Mouse (Mus musculus) myocyte (in vitro differentiated cells): ENCODE results near the gene Olfr105-ps. TPM values are rescaled to one million over a fixed set of nuclear protein-coding genes. Genes with fewer than 3 reads are reported as not detected.

Experiments
- H3K27me3 ChIP-seq: one replicate; pipeline ENCODE4 v1.6.1; 2011; ENCODE audit not compliant: control insufficient read depth, insufficient read depth, insufficient read length
- H3K36me3 ChIP-seq: one replicate; pipeline ENCODE4 v1.6.1; 2011; ENCODE audit not compliant: control insufficient read depth, insufficient read depth
- H3K4me2 ChIP-seq: one replicate; pipeline ENCODE4 v1.6.1; 2011; ENCODE audit warnings: low read depth, control low read depth
- H3K4me3 ChIP-seq: one replicate; pipeline ENCODE4 v1.5.1; 2011; ENCODE audit warnings: mild to moderate bottlenecking, control low read depth, moderate library complexity
- H3K79me2 ChIP-seq: one replicate; pipeline ENCODE4 v1.6.1; 2011; ENCODE audit not compliant: control insufficient read depth, insufficient read depth
- H3ac ChIP-seq: one replicate; pipeline ENCODE4 v1.6.1; 2011; ENCODE audit not compliant: control insufficient read depth, insufficient read length
- CEBPB ChIP-seq: IDR thresholded peaks from 2 replicates; pipeline ENCODE4 v1.6.1; 2011; ENCODE audit warnings: mild to moderate bottlenecking, moderate library complexity; ENCODE audit not compliant: poor library complexity, insufficient read depth, severe bottlenecking
- E2F4 ChIP-seq: IDR thresholded peaks from one replicate; pipeline ENCODE4 v1.6.1; 2011; ENCODE audit warnings: mild to moderate bottlenecking, control low read depth, moderate library complexity; ENCODE audit not compliant: insufficient read depth
- MYOD1 ChIP-seq, 3 experiments: IDR thresholded peaks; one replicate each; pipeline ENCODE4 v1.6.1; 2011; ENCODE audit warnings: control low read depth in 2 of 3, low read depth in 2 of 3, mild to moderate bottlenecking in 2 of 3, moderate library complexity in 1 of 3; ENCODE audit not compliant: insufficient read length in 2 of 3, control insufficient read depth in 1 of 3
- MYOG ChIP-seq, 3 experiments: IDR thresholded peaks; one replicate each; pipeline ENCODE4 v1.6.1; 2011; ENCODE audit warnings: control low read depth in 2 of 3, low read depth in 2 of 3, mild to moderate bottlenecking in 2 of 3; ENCODE audit not compliant: insufficient read length in 2 of 3, control insufficient read depth in 1 of 3, insufficient read depth in 1 of 3
- POLR2A ChIP-seq: IDR thresholded peaks from one replicate; pipeline ENCODE4 v1.6.1; 2011; ENCODE audit warnings: low read depth, mild to moderate bottlenecking, control low read depth, moderate library complexity; ENCODE audit not compliant: insufficient read length
- POLR2AphosphoS2 ChIP-seq: IDR thresholded peaks from one replicate; pipeline ENCODE4 v1.6.1; 2011; ENCODE audit warnings: low read depth, control low read depth; ENCODE audit not compliant: insufficient read length
- REST ChIP-seq: IDR thresholded peaks from one replicate; pipeline ENCODE4 v1.6.1; 2011; ENCODE audit warnings: mild to moderate bottlenecking, control low read depth, moderate library complexity; ENCODE audit not compliant: insufficient read depth, insufficient read length
- SRF ChIP-seq: IDR thresholded peaks from one replicate; pipeline ENCODE4 v1.6.1; 2011; ENCODE audit warnings: low read depth; ENCODE audit not compliant: control insufficient read depth, insufficient read length
- TCF12 ChIP-seq: IDR thresholded peaks from one replicate; pipeline ENCODE4 v1.6.1; 2011; ENCODE audit warnings: mild to moderate bottlenecking, control low read depth; ENCODE audit not compliant: poor library complexity, insufficient read depth, severe bottlenecking
- TCF3 ChIP-seq: IDR thresholded peaks from one replicate; pipeline ENCODE4 v1.6.1; 2011; ENCODE audit warnings: low read depth, control low read depth; ENCODE audit not compliant: insufficient read length
- USF1 ChIP-seq: IDR thresholded peaks from one replicate; pipeline ENCODE4 v1.6.1; 2011; ENCODE audit warnings: low read depth, mild to moderate bottlenecking, control low read depth, moderate library complexity
- polyA plus RNA-seq: library from polyadenylated mRNA; unstranded; fragments of >200 nt; fragmentation: generic; extraction: Trizol; gene quantifications from one replicate; pipeline ENCODE4 v1.2.1, GENCODE M21; 2012; ENCODE audit warnings: missing spikeins

Gene Olfr105-ps
- polyA plus RNA-seq: not detected

DNA sequence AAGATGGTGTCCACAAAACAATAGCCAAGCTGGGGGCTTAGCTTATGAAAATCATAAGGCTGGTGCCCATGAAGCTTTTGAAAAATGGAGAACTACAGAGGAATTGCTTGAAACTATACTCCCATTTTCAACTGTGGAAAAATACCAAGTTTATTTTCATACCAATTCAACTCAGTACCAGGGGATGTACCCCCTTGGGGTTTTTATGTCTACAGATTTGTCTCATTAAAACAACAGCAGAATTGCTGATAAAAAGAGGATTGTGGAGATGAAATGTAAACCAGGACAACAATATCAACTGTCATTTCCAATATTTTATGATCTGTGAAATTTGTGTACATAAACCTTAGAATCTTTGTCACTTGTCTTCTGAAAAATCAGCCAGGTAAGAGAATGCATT lies at the start of gene Olfr105-ps:
Gene Olfr105-ps, plus strand, starts transcription at position 301 of the 400 bp plus-strand sequence.
- no peaks in the 10 kb centered on the region for H3K79me2 ChIP-seq
- no peak within 1 kb of the TSS for H3ac ChIP-seq
- TF ChIP-seq REST: no peak
- H3K4me2 ChIP-seq: no peak within 1 kb of the TSS
- no peaks in the 10 kb centered on the region for H3K27me3 ChIP-seq
- no peaks in the 10 kb centered on the region for H3K36me3 ChIP-seq
- no peak within 1 kb of the TSS for H3K4me3 ChIP-seq

DNA sequence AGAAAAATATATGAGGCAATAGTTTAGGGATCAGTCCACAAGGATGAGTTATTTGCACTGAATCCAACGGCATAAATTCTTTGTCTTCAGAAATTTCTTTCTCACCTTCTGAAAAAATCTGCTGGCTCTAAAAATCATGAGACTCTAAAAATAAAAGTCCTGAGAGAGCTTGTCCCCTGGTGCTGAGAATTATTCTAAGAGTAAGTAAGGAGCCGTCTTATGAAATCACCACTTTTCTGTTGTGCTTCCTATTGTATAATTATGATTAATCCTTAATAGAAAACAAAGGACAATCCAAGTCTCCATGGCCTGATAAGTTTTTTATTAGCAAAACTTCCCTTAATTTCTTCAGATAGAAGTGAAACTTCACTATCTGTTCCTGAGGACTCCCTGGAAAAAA lies 39.2 kb upstream of the Olfr105-ps start, which contains the start of gene Olfr103:
Gene Olfr103, minus strand, starts transcription at position 101 of the 400 bp plus-strand sequence.
- Histone ChIP-seq H3ac (no peak within 1 kb of the TSS), H3K4me2 (no peak within 1 kb of the TSS), H3K36me3 (no peaks in the 10 kb centered on the region), H3K79me2 (no peaks in the 10 kb centered on the region), H3K4me3 (no peak within 1 kb of the TSS), H3K27me3 (no peaks in the 10 kb centered on the region)
- TF ChIP-seq CEBPB (no peak), SRF (no peak), USF1 (no peak), POLR2AphosphoS2 (no peak), TCF3 (no peak)

DNA sequence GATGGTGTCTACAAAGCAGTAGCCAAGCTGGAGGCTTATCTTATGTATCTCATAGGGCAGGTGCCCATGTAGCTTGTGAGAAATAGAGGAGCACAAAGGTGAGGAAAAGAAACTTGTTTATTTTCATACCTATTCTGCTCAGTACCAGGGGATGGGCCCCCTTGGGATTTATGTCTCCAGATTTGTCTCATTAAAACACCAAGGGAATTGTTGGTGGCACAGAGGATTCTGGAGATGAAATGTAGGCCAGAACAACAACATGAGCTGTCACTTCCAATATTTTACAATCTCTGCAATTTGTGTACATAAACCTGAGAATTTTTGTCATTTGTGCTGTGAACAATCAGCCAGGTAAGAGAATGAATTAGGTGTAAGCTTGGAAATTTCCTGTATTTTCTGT lies 19.6 kb upstream of the Olfr105-ps start, which contains the start of gene Olfr104-ps:
Gene Olfr104-ps, plus strand, starts transcription at position 301 of the 400 bp plus-strand sequence.
- no peak within 1 kb of the TSS for H3ac ChIP-seq
- TF ChIP-seq CEBPB: no peak
- TF ChIP-seq MYOG (IDR thresholded peaks at IDR 0.05; ENCODE audit: control insufficient read depth in 1 of 3, insufficient read depth in 1 of 3, insufficient read length in 2 of 3, low read depth in 2 of 3): no peak
- no peak for TF ChIP-seq TCF12
- no peak for TF ChIP-seq REST
- no peaks in the 10 kb centered on the region for H3K36me3 ChIP-seq
- no peak within 1 kb of the TSS for H3K4me3 ChIP-seq
- H3K27me3 ChIP-seq: no peaks in the 10 kb centered on the region
- no peak within 1 kb of the TSS for H3K4me2 ChIP-seq
- H3K79me2 ChIP-seq: no peaks in the 10 kb centered on the region

DNA sequence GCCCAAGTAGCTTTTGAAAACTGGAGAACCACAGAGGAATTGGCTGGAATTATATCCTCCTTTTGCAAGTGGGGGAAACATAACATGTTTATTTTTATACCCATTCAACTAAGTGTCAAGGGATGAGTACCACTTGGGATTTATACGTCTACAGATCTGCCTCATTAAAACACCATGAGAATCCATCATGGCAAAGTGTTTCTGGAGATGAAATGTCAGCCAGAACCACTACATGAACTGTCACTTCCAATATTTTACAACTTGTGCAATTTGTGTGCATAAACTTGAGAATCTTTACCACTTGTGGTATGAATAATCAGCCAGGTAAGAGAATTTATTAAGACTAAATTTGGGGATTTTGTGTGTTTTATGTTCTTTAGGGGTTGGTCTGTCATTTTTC lies 11.3 kb downstream of the Olfr105-ps start, which contains the start of gene Olfr106-ps:
Gene Olfr106-ps, plus strand, starts transcription at position 301 of the 400 bp plus-strand sequence.
- no peaks in the 10 kb centered on the region for H3K36me3 ChIP-seq
- no peak within 1 kb of the TSS for H3ac ChIP-seq
- H3K27me3 ChIP-seq: no peaks in the 10 kb centered on the region
- no peak for TF ChIP-seq REST
- no peak for TF ChIP-seq TCF3
- no peak for TF ChIP-seq USF1
- no peak for TF ChIP-seq MYOG (IDR thresholded peaks at IDR 0.05; ENCODE audit: control insufficient read depth in 1 of 3, insufficient read depth in 1 of 3, insufficient read length in 2 of 3, low read depth in 2 of 3)
- no peak for TF ChIP-seq E2F4
- no peak for TF ChIP-seq CEBPB
- H3K4me2 ChIP-seq: no peak within 1 kb of the TSS
- no peaks in the 10 kb centered on the region for H3K79me2 ChIP-seq
- H3K4me3 ChIP-seq: no peak within 1 kb of the TSS

DNA sequence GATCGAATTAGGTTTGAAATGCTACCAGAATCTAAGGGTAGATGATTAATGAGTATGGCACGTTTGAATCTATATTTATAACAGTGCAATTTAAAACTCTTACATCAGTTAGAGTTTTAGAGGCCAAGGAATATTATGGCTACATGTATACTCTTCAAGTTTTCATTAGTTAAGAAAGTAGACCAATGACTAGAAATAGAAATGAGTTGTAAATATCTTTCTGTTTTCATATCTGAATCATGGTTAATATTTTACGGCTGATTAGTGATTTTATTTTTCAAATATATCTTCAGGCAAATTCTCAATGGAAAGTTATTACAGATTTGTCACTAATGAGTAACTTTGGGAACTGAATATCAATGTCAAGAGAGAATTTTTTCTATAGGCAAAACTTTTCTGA lies 20.1 kb downstream of the Olfr105-ps start, which contains the start of gene Olfr107:
Gene Olfr107, plus strand, starts transcription at position 301 of the 400 bp plus-strand sequence.
- H3ac ChIP-seq: no peak within 1 kb of the TSS
- no peak within 1 kb of the TSS for H3K4me3 ChIP-seq
- no peak for TF ChIP-seq SRF
- no peak for TF ChIP-seq E2F4
- TF ChIP-seq POLR2A: no peak
- no peak for TF ChIP-seq TCF12
- TF ChIP-seq REST: no peak
- TF ChIP-seq USF1: no peak
- no peak for TF ChIP-seq POLR2AphosphoS2
- TF ChIP-seq TCF3: no peak
- H3K4me2 ChIP-seq: no peak within 1 kb of the TSS
- no peaks in the 10 kb centered on the region for H3K36me3 ChIP-seq
- no peaks in the 10 kb centered on the region for H3K27me3 ChIP-seq
- H3K79me2 ChIP-seq: no peaks in the 10 kb centered on the region

DNA sequence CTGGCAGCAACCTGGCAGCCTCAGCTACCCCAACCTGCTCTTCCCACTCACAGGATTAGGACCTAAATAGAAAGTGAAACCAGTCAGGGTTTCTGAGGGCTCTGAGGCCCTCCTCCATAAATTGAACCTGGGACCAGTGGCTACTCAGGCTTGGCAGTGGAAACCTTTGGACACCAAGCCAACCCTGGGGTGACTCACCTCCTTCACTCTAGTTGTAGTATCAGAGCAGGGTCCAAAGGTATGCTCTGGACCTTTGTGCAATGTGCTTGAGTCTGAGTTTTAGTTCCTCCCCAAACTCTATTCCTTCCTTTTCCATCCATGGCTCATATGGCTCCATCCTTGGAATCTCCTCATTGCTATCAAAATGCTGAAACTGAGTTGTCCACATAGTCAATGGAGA lies 34.5 kb downstream of the Olfr105-ps start:
- no peaks in the 10 kb centered on the region for H3K79me2 ChIP-seq
- no peaks in the 10 kb centered on the region for H3K27me3 ChIP-seq
- no peak overlapping the region for H3K4me3 ChIP-seq
- TF ChIP-seq REST: no peak
- no peak for TF ChIP-seq MYOG (IDR thresholded peaks at IDR 0.05; ENCODE audit: control insufficient read depth in 1 of 3, insufficient read depth in 1 of 3, insufficient read length in 2 of 3, low read depth in 2 of 3)
- no peak for TF ChIP-seq MYOD1 (IDR thresholded peaks at IDR 0.05; ENCODE audit: control insufficient read depth in 1 of 3, insufficient read length in 2 of 3, low read depth in 2 of 3)
- no peak for TF ChIP-seq CEBPB
- TF ChIP-seq SRF: no peak
- no peak for TF ChIP-seq TCF3
- TF ChIP-seq E2F4: no peak
- H3K36me3 ChIP-seq: no peaks in the 10 kb centered on the region
- no peak overlapping the region for H3ac ChIP-seq
- H3K4me2 ChIP-seq: no peak overlapping the region

Other genes with a start within 250 kb of the Olfr105-ps start
- gene Olfr93, start 217.5 kb upstream of the Olfr105-ps start, polyA plus RNA-seq: not detected
- not detected for gene Ubd, start 185.1 kb upstream of the Olfr105-ps start, polyA plus RNA-seq
- not detected for gene Olfr94, start 178.0 kb upstream of the Olfr105-ps start, polyA plus RNA-seq
- not detected for gene Olfr95, start 165.9 kb upstream of the Olfr105-ps start, polyA plus RNA-seq
- gene Olfr96, start 158.9 kb upstream of the Olfr105-ps start, polyA plus RNA-seq: not detected
- not detected for gene Olfr97, start 141.7 kb upstream of the Olfr105-ps start, polyA plus RNA-seq
- not detected for gene Olfr98, start 115.3 kb upstream of the Olfr105-ps start, polyA plus RNA-seq
- 4.3 TPM for gene H2-M3, start 108.8 kb upstream of the Olfr105-ps start, polyA plus RNA-seq
- gene Olfr99, start 95.6 kb upstream of the Olfr105-ps start, polyA plus RNA-seq: 0.02 TPM
- gene Olfr101, start 74.7 kb upstream of the Olfr105-ps start, polyA plus RNA-seq: not detected
- gene Olfr102, start 62.0 kb upstream of the Olfr105-ps start, polyA plus RNA-seq: not detected
- gene Olfr103, start 39.3 kb upstream of the Olfr105-ps start, polyA plus RNA-seq: not detected
- not detected for gene Olfr104-ps, start 19.5 kb upstream of the Olfr105-ps start, polyA plus RNA-seq
- gene Olfr106-ps, start 11.4 kb downstream of the Olfr105-ps start, polyA plus RNA-seq: not detected
- gene Olfr107, start 20.2 kb downstream of the Olfr105-ps start, polyA plus RNA-seq: not detected
- not detected for gene Olfr108, start 66.4 kb downstream of the Olfr105-ps start, polyA plus RNA-seq
- gene Olfr109, start 79.9 kb downstream of the Olfr105-ps start, polyA plus RNA-seq: not detected
- not detected for gene H2-M2, start 104.5 kb downstream of the Olfr105-ps start, polyA plus RNA-seq
- not detected for gene Olfr110, start 113.4 kb downstream of the Olfr105-ps start, polyA plus RNA-seq
- not detected for gene Olfr111, start 129.0 kb downstream of the Olfr105-ps start, polyA plus RNA-seq
- gene Olfr112, start 190.4 kb downstream of the Olfr105-ps start, polyA plus RNA-seq: not detected
- gene Olfr113, start 198.6 kb downstream of the Olfr105-ps start, polyA plus RNA-seq: not detected
- gene Olfr114, start 213.7 kb downstream of the Olfr105-ps start, polyA plus RNA-seq: not detected
- not detected for gene Olfr115, start 248.1 kb downstream of the Olfr105-ps start, polyA plus RNA-seq
- gene Olfr116, start 248.2 kb downstream of the Olfr105-ps start, polyA plus RNA-seq: not detected